Mouse (Mus musculus): Measurements from ENCODE around the gene Coro2b. TPM values are rescaled to one million over a fixed set of nuclear protein-coding genes. Genes with fewer than 3 reads are reported as not detected.
"Not testable (repeated sequence)": the region's sequence is repeated elsewhere in the genome, so short reads cannot be mapped to it uniquely, and the experiment has no call there.

The Coro2b gene
- polyA plus RNA-seq, 3 experiments from 2014 or later = 0.33 to 3.8 (median 1.2) TPM

DNA sequence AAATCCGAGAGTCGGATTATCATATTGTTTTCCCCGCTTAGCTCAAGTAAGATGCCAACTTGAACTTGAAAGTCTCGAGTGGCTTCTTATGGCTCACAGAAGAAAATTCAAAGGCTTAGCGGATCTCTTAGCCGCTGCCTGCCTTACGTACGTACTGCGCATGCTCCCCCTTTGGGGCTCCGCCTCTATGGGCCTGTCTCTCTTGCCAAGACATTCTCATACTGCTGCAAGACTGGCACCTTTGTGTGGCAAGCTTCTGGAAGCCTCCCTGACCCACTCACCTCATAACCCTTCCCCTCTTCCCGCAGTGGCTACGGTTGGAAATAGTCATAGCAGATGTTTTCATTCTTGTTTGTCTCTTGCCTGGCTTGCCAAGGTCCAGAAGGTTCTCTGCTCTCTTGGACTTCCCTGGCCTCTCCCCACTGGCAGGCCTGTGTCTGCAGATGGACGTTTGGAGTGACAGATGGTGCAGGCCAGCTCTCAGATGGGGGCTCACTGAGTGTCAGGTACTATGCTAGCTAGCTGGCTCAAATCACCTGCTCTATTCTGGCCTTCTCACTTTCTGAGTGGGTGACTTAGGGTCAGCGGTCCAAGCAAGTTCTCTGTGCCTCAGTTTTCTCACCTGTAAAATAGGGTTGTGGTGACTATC is 65.2 kb downstream of the Coro2b start:
- no peak for ATAC-seq

DNA sequence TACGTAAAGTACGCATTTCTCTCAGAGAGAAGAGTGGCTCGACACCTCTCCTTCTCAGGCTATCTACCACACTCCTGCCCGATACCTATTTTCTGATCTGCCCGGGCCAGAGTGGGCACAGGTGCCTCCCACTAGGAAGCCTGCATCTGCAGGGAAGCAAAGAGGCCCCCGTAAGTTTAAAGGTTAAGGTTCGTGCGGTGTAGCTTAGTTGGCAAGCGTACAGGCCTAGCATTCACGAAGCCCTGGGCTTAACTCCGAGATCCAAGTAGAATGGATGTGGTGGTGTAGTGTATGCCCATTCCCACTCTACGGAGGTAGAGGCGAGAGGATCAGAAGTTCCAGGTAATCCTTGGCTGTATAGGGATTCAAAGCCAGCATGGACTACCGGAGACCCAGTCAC is 65.8 kb downstream of the Coro2b start:
- no peak for ATAC-seq

DNA sequence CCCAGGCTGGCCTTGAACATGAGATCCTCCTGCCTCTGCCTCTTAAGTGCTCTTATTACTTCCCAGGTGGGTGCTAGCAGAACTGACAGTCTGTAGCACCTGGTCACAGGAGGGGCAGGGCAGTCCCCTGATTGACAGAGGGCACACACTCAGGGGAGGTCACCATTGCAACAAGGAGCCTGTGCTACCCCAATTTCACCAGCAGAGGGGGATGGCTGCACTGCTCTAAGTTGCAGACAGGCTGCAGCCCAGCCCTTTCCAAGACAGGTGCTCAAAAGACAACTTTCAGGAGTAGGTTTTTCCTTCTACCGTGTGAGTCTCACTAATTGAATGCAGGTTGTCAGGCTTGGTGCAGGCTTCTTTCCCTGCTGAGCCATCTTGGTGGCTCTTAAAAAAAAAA is 66.4 kb downstream of the Coro2b start:
- peak; percentile 52 for ATAC-seq

- ATAC-seq = no peak
These were observed 67.1 kb downstream of the Coro2b start for GRCm38 (mm10) chr9:62469696-62470095.

GRCm38 (mm10) chr9:62469143-62469542 is 67.7 kb downstream of the Coro2b start:
- no peak for ATAC-seq

- no peak for ATAC-seq
These were observed 69.4 kb downstream of the Coro2b start for GRCm38 (mm10) chr9:62467413-62467784.

- no peak for ATAC-seq
These were observed 70.0 kb downstream of the Coro2b start for GRCm38 (mm10) chr9:62466742-62467412.

DNA sequence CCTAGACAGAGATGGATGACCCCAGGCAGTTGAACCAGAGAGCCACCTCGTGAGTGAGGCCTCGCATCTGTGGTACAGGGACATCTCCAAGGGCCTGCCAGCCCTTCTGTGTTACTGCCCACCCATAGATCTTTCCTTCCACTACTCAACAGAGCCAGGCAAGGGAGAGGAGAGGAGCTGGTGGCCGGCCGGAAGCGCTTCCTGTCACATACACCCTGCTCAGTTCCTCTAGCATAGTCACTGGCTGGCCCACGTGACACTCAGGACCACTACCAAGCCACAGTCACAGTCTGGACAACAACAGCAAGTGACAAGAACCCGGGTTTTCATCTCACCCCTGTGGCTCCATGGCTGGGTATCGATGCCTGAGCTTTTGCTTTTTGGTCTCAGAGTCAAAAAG is 70.8 kb downstream of the Coro2b start:
- no peak for ATAC-seq

DNA sequence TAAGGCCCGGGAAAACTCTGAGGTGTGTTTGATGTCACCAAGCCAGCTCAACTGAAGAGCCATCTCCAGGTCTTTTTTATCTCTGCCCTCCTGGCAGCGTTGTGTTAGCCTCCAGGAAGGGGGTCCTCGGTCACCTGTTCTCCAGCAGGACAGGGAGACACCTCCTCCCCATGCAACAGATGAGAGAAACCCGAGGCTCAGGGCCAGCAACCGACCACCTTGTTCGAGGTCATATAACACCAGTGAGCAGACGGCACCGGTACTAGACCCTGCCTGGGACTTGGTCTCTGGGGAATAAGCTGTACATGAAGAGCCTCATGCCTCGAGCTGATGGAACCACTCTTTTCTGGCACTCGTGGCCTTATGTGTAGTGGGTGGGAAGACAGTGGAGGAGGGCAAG is 72.1 kb downstream of the Coro2b start:
- ATAC-seq = no peak

DNA sequence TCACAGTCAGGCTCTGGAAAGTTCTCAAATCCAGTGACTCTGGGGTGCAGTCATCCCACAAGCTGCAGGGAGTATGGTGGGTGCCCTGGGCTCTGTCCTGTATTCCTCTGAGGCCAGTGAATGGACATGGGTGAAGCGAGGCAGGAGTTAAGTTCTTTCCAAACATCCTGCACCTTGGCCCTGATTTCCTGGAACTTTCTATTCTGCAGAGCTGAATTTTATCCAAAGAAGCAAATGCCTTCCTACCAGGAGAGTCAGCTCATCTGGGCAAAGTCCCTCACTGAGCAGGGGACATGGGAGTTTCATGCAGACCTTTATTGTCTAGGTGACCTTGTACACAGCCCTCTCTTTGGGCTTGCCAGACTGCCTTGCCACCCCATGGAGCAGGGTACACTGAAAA is 75.1 kb downstream of the Coro2b start:
- ATAC-seq = no peak

- no peak for ATAC-seq
These were observed 75.7 kb downstream of the Coro2b start for GRCm38 (mm10) chr9:62461095-62461494.

GRCm38 (mm10) chr9:62460086-62460485 is 76.8 kb downstream of the Coro2b start:
- ATAC-seq = no peak

- ATAC-seq = no peak
These were observed 78.4 kb downstream of the Coro2b start for GRCm38 (mm10) chr9:62458457-62458856.

GRCm38 (mm10) chr9:62456015-62456414 is 80.8 kb downstream of the Coro2b start:
- no peak for ATAC-seq

GRCm38 (mm10) chr9:62455210-62455969 is 81.5 kb downstream of the Coro2b start:
- no peak for ATAC-seq

DNA sequence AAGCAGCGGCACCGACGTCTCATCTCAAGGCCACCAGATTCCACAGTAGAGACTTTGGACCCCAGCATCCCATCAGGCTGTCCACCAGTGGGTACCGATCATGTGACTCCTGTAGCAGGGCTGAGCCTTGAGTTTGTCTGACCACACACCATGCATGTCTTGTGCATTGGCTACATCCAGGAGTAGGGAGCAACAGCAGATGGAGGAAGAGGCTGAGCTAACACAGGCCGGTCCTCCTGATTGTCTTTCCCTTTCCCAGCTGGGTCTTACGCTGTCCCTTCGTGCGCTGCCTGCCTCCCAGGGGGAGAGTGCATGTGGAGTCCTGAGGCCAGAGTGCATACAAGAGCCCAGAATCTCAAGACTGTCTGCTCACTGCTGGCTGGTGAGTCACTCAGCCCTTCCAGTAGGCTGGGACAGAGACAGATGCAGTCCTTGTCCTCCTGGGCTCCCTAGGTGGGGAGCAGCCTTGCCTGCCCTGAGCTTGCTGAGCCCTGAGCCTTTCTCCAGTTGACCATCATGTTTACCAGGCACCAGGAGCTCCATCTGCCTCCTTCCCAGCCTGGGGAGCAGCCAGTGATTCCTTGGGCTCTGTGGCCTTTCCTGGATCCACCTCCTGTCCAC is 84.4 kb downstream of the Coro2b start:
- no peak for ATAC-seq

GRCm38 (mm10) chr9:62451585-62452372 is 85.1 kb downstream of the Coro2b start:
- ATAC-seq = no peak

- ATAC-seq = no peak
These were observed 86.0 kb downstream of the Coro2b start for GRCm38 (mm10) chr9:62450862-62451261.

GRCm38 (mm10) chr9:62450355-62450754 is 86.5 kb downstream of the Coro2b start:
- ATAC-seq = no peak

GRCm38 (mm10) chr9:62447337-62447736 is 89.5 kb downstream of the Coro2b start:
- not testable (repeated sequence) for ATAC-seq

DNA sequence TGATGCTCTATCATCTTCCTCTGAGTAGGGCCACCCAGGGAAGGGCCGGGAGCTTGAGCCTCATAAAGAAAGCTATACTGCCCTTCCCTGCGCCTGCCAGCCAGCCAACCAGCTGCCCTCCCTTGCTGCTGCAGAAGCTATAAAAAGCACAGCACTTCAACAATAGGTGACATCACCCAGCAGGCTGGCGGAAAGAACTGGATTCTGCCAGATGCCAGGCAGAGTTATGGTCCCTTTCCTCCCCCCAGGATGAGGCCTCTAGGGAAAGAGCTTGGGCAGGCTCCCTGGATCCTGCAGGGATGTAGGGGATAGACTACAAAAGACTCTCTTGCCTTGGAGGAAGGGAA is 98.1 kb downstream of the Coro2b start:
- ATAC-seq = no peak

DNA sequence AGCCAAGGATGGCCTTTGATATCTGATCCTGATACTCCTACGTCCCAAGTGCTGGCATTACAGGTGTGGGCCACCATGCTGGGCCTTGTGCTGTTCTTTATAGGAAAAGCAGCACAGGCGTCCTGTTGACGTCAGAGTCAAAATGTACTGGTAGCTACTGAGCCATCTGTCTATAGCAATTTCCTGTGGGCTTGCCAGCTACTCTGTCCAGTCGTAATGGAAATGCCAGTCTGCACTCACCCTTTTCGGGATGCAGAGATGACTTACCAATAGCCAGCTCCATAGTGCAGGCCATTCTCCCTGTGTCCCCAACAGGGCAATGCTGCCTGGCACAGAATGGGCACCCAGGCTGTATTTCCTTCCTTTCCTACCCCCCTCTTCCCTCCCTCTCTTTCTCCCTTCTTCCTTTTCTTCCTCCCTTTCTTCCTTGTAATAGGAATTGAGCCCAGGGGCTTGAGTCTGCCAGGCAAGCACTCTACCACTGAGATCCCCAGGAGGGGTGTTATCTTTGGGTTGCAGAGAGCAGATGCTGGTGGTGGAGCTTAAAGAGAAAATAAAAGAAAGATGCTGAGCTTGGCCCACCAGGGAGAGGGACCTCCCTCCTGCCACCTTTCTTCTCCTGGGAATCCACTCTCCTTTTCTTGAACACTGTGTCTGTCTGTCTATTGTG is 98.6 kb downstream of the Coro2b start:
- ATAC-seq = no peak

Measured in inflammation-experienced regulatory T-cells, adult 6 months (primary cell).